Mouse (Mus musculus) forebrain, embryonic 10.5 days (tissue): ENCODE data around the gene Rnf39. TPM values are rescaled to one million over a fixed set of nuclear protein-coding genes. Genes with fewer than 3 reads are reported as not detected.
A peak's percentile ranks its signal among the peaks of the same experiment; 100 is the strongest.

ENCODE experiments used
- DNase-seq: peaks from one replicate; pipeline ENCODE4 v3.0.0-alpha.2; 2017; ENCODE audit warnings: low spot score; ENCODE audit errors: extremely low spot score
- H3K27ac ChIP-seq: fragments of 300-500 bp; sonication (generic); 2 replicates; pipeline ENCODE4 v1.5.1; 2016; ENCODE audit warnings: mild to moderate bottlenecking
- H3K27me3 ChIP-seq: fragments of 300-500 bp; sonication (generic); 2 replicates; pipeline ENCODE4 v1.6.1; 2016; ENCODE audit warnings: mild to moderate bottlenecking; ENCODE audit not compliant: poor library complexity, severe bottlenecking
- H3K36me3 ChIP-seq: fragments of 300-500 bp; sonication (generic); replicated peaks from 2 replicates; pipeline ENCODE4 v1.6.1; 2016; ENCODE audit warnings: mild to moderate bottlenecking, moderate library complexity
- H3K4me1 ChIP-seq: fragments of 300-500 bp; sonication (generic); 2 replicates; pipeline ENCODE4 v1.6.1; 2016
- H3K4me3 ChIP-seq: fragments of 300-500 bp; sonication (generic); 2 replicates; pipeline ENCODE4 v1.5.1; 2016; ENCODE audit warnings: mild to moderate bottlenecking, moderate library complexity
- H3K9me3 ChIP-seq: fragments of 300-500 bp; sonication (generic); 2 replicates; pipeline ENCODE4 v1.6.1; 2016; ENCODE audit warnings: mild to moderate bottlenecking, moderate library complexity
- WGBS: fragments of 180-500 bp; shearing (Covaris S2); methylation state at CpG from one replicate; pipeline ENCODE4 v1.1.7; 2016; 5-methylcytosine and 5-hydroxymethylcytosine counted together
- polyA plus RNA-seq: library from polyadenylated mRNA; unstranded; fragments of >200 nt; fragmentation: Nextera tagmentation; extraction: Ambion mirVana; gene quantifications from 2 replicates; pipeline ENCODE4 v1.2.1, GENCODE M21; 2016

Rnf39 gene
- 0.26 and 0.31 TPM in 2 replicates for polyA plus RNA-seq

DNA sequence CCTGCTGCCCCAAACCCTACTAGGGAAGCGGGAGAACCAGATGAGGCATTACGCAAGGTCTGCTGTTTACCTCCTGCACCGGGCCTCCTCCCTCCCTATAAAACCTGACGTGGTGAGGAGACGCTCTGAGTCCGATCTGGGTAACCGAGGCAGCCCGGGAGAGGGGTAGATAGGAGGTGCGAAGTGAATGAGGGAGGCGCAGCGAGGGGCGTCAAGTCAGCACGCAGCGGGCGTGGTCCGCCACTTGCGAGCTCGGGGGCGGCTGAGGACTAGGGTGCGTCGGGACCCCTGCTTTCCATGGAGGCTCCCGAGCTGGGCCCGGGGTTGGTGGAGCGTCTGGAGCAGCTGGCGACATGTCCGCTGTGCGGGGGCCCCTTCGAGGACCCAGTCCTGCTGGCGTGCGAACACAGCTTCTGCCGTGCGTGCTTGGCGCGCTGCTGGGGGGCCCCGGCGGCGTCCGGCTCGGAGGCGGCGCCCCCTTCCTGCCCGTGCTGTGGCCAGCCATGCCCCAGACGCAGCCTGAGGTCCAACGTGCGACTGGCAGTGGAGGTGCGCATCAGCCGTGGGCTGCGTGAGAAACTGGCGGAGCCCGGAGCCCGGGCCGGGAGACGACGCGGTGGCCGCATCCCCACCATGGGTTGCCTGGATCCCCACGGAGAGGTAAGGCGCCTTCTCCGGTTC is at the start of gene Rnf39:
TSS of gene Rnf39 (plus strand) at position 128 of the 681 bp plus-strand sequence.
- no peak within 1 kb of the TSS for H3K27ac ChIP-seq
- no peaks in the 10 kb centered on the region for H3K9me3 ChIP-seq
- no peak for DNase-seq
- no peaks in the 10 kb centered on the region for H3K36me3 ChIP-seq
- H3K4me3 ChIP-seq: peak within 1 kb of the TSS; percentile 49
- peaks cover 79% of the 10 kb centered on the region for H3K27me3 ChIP-seq
- WGBS: 4% methylated on average over 57 of the region's 59 CpGs
- H3K4me1 ChIP-seq: peaks cover 33% of the 10 kb centered on the region

DNA sequence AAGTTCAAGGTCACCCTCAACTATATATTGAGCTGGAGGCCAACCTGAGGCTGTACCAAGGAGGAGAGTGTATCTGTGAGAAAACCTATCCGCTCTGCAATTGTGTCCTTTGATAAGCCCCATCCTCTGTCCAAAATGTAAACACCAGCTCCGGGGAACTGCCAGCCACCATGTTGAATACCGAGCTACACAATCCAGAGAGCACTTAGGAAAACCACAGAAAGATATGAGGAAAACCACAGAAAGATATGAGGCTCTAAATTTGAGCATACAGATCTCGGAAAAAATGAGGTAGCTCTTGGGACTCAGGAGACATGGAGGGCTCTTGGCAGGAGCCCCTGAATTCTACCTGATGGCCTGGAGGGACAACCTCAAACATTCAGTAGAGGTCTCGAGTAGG is 49.3 kb upstream of the Rnf39 start:
- Histone ChIP-seq H3K27ac (no peak overlapping the region), H3K4me1 (no peaks in the 10 kb centered on the region), H3K27me3 (no peaks in the 10 kb centered on the region), H3K9me3 (no peaks in the 10 kb centered on the region), H3K4me3 (no peak overlapping the region), H3K36me3 (no peaks in the 10 kb centered on the region)
- DNase-seq: no peak
- WGBS: 82% methylated on average over 5 of the region's 5 CpGs

DNA sequence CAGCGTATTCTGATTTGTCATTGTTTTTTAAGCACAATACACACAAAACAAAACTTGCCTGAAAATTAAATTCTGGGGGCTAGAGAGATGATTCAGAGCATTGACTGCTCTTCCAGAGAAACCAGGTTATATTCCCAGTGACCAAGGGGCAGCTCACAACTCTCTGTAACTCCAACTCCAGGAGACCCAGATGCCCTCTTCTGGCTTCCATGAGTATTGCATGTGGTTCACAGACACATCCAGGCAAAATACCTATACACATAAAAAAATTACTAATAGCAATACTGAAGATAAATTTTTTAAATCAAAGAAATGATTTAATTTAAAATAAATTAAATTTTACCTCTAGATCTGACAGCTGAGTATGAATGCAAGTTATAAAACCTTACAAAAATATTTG is 46.1 kb upstream of the Rnf39 start:
- Histone ChIP-seq H3K9me3 (no peaks in the 10 kb centered on the region), H3K27ac (no peak overlapping the region), H3K27me3 (no peaks in the 10 kb centered on the region), H3K4me3 (no peak overlapping the region), H3K4me1 (no peaks in the 10 kb centered on the region), H3K36me3 (no peaks in the 10 kb centered on the region)
- WGBS: 81% methylated on average over 1 of the region's 1 CpGs
- no peak for DNase-seq

DNA sequence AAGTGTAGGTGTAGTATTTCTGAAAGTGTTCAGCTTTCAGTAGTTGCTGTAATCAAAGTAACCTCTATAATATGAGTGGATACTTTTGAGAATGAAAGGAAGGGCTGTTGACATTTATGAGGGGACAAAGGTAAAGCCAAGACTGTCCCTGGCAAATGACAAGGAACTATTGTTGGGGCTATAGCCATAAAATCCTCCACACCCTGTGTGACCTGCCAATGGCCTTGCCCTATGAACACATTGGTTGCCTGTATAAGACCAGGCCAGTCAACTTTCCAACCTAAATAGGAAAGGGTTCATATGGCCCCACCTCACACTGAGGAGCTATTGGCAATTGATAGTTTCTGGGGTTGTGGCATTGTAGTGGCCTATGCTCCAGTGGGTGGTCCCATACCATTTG is 45.7 kb upstream of the Rnf39 start:
- no peaks in the 10 kb centered on the region for H3K9me3 ChIP-seq
- H3K27me3 ChIP-seq: no peaks in the 10 kb centered on the region
- no peak overlapping the region for H3K27ac ChIP-seq
- no peak for DNase-seq
- no peaks in the 10 kb centered on the region for H3K4me1 ChIP-seq
- no peaks in the 10 kb centered on the region for H3K36me3 ChIP-seq
- no peak overlapping the region for H3K4me3 ChIP-seq

DNA sequence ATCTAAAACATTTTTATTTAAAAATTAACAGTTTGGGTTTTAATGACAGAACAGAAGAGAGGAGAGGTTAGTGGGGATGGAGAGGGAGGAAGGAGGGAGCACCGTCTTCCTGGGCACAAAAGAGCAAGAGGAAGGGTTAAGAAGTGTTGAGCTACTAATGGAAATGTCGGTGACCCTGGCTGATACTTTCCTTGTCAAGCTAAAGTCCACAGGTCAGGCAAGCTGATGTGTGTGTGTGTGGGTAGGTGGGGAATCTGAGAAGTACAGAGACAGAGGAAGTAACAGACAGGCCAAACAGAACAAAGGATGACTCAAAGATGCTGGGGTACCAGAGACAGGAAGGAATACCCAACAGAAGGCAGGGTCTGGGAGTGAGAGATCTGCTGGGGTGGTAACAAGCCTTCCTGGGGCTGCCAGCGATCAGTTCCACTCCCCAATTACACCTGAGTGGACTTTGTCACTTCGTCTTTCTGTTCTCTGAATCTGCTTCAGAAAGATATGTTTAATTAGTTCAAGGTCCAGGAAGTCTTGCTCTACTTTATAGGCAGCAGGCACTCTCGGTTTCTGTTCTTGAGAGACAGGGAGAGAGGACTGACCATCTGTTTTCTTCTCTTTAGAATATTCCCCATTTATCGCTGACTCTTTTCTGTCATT is 45.0 kb upstream of the Rnf39 start, which contains the start of gene Trim31:
TSS of gene Trim31 (plus strand) at position 567 of the 654 bp plus-strand sequence.
- Histone ChIP-seq H3K27me3 (no peaks in the 10 kb centered on the region), H3K4me1 (no peaks in the 10 kb centered on the region), H3K27ac (no peak within 1 kb of the TSS), H3K9me3 (no peaks in the 10 kb centered on the region), H3K4me3 (no peak within 1 kb of the TSS), H3K36me3 (no peaks in the 10 kb centered on the region)
- WGBS: 75% methylated on average over 6 of the region's 6 CpGs
- DNase-seq: no peak

DNA sequence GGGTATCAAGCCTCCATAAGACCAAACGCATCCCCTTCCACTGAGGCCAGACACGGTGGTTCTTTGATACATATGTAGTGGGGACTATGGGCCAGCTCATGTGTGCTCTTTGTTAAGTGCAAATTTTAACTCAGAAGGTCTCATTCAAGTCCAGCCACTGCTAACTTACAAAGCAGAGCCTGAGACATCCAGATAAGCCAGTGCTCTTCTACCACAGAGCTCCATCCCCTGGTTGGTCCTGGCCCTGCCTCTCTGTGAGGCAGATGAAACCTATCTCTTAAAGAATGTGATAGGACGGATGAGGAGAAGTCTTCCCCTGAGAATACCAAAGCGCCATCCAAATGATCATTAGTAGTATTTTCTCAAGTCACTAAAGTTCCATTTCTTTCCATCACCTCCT is 43.3 kb upstream of the Rnf39 start:
- Histone ChIP-seq H3K4me3 (no peak overlapping the region), H3K36me3 (no peaks in the 10 kb centered on the region), H3K9me3 (no peaks in the 10 kb centered on the region), H3K27me3 (no peaks in the 10 kb centered on the region), H3K27ac (no peak overlapping the region), H3K4me1 (no peaks in the 10 kb centered on the region)
- no peak for DNase-seq
- WGBS: 83% methylated on average over 4 of the region's 4 CpGs

DNA sequence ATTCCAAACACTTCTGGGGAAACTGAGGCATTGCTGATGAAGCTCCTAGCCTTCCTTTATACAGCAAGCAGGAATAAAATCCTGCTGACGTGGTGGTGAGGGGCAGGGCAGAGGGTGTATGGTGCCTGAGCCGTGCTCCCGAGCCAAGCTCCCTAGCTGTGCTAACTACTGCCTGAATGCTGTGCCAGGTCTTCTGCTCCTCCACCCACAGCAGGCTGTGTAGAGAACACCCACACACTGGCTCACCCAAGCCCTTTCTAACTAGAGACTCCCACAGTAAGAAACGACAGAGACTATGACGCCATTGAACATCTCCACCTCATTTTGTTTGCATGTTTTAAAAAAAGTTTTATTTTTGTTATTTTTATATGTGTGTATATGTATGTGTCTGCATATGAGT is 42.7 kb upstream of the Rnf39 start:
- no peaks in the 10 kb centered on the region for H3K4me1 ChIP-seq
- H3K4me3 ChIP-seq: no peak overlapping the region
- H3K36me3 ChIP-seq: no peaks in the 10 kb centered on the region
- DNase-seq: no peak
- no peaks in the 10 kb centered on the region for H3K27me3 ChIP-seq
- no peak overlapping the region for H3K27ac ChIP-seq
- H3K9me3 ChIP-seq: no peaks in the 10 kb centered on the region
- WGBS: 83% methylated on average over 5 of the region's 5 CpGs

DNA sequence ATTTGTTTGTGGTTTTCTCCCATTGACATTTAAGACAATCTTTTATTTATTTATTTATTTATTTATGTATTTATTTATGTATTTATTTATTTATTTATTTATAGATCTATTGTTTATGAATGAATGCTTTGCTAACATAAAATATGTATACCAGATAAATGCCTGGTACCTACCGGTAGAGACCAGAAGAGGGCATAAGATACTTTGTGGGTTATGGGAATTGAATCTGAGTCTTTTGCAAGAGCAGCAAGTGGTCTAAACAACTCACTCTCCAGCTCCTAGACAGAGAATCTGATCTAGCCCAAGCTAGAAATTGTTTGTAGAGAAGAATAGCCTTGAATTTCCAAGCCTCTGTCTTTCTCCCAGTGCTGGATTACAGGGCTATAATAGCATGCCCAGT is 42.0 kb upstream of the Rnf39 start:
- DNase-seq: no peak
- Histone ChIP-seq H3K9me3 (no peaks in the 10 kb centered on the region), H3K27ac (no peak overlapping the region), H3K36me3 (no peaks in the 10 kb centered on the region), H3K4me1 (no peaks in the 10 kb centered on the region), H3K27me3 (no peaks in the 10 kb centered on the region), H3K4me3 (no peak overlapping the region)
- 51% methylated on average over 1 of the region's 1 CpGs for WGBS

DNA sequence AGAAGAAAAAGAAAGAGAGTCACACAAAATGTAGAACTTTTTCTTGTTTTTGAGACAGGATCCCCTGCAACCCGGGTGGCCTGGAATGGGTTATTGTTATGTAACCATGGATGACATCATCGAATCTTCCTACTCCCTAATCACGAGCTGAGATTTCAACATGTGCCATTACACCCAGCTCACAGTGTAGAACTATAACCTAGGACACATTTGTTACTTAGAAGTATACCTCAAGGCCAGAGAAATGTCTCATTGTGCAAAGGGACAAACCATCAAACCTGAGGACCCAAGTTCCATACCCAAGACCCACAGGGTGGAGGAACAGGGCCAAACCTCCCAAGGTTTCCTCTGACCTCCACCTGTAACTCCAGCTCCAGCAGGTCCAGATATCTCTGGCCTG is 39.1 kb upstream of the Rnf39 start:
- Histone ChIP-seq H3K27me3 (no peaks in the 10 kb centered on the region), H3K4me1 (peaks cover 4% of the 10 kb centered on the region; the same call in 1 of the 2 replicates), H3K36me3 (no peaks in the 10 kb centered on the region), H3K4me3 (no peak overlapping the region), H3K9me3 (no peaks in the 10 kb centered on the region), H3K27ac (no peak overlapping the region)
- WGBS: 81% methylated on average over 3 of the region's 3 CpGs
- no peak for DNase-seq

DNA sequence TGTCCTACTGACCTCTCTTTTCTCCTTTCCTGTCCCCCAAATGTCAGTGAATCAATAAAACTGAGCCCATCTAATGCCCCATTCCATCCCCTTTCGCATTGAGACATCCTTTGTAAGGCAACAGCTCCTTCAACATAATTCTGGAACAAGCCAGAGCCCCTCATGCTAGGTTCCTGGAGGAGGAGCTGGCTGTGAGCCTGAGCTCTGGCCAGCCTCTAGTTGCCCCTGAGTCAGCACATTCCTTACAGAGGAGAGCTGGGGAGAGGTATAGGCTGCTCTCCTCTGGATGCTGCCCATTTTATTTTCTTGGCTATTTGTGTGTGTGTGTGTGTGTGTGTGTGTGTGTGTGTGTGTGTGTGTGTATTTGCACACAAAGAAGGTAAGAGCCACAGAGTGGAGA is 34.5 kb upstream of the Rnf39 start:
- no peak for DNase-seq
- Histone ChIP-seq H3K4me1 (peaks cover 4% of the 10 kb centered on the region; the same call in 1 of the 2 replicates), H3K27me3 (no peaks in the 10 kb centered on the region), H3K27ac (no peak overlapping the region), H3K4me3 (no peak overlapping the region), H3K36me3 (no peaks in the 10 kb centered on the region), H3K9me3 (no peaks in the 10 kb centered on the region)
- WGBS: 65% methylated on average over 1 of the region's 1 CpGs

DNA sequence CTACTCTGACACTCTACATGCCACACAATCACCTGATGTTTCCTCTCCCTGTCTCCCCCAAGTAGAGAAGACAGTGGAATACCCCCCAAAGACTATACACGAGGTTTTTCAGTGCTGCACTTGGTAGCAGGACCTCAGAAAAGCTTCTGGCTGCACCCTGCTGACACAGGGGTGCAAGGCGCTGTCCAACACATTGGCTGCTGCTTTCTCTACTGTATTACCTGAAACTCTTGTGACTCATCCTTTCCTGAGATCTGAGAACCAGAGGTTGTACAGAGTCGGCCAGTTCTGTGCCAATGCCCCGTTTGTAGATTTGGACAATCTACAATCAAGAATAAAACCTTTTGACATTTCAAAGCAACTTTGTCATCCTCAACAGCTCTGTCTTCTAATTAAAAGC is 32.9 kb upstream of the Rnf39 start:
- H3K4me3 ChIP-seq: no peak overlapping the region
- H3K9me3 ChIP-seq: no peaks in the 10 kb centered on the region
- WGBS: 59% methylated on average over 4 of the region's 4 CpGs
- H3K27me3 ChIP-seq: no peaks in the 10 kb centered on the region
- no peak for DNase-seq
- H3K36me3 ChIP-seq: no peaks in the 10 kb centered on the region
- no peak overlapping the region for H3K27ac ChIP-seq
- peaks cover 4% of the 10 kb centered on the region; the same call in 1 of the 2 replicates for H3K4me1 ChIP-seq

DNA sequence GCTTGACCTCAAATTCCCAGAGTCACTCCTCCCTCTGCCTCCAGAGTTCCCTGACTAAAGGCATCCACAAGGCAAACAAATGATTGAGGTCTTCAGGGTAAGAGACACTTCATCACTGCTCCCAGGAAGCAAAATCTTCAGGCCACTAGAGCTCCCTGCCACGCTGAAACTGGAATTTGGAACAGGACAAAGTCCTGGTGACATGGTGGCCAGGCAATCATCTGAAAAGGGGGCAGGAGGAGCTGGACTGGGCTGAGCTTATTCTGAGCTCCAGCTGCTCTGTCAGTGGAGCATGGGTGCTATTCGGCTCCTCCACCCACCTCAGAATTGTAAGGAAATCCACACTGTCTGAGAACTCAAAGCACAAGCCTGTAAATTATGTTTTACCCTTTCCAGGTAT is 30.7 kb upstream of the Rnf39 start:
- Histone ChIP-seq H3K9me3 (no peaks in the 10 kb centered on the region), H3K27ac (no peak overlapping the region), H3K36me3 (no peaks in the 10 kb centered on the region), H3K4me3 (no peak overlapping the region), H3K4me1 (peaks cover 4% of the 10 kb centered on the region; the same call in 1 of the 2 replicates), H3K27me3 (no peaks in the 10 kb centered on the region)
- DNase-seq: no peak
- 67% methylated on average over 2 of the region's 2 CpGs for WGBS

DNA sequence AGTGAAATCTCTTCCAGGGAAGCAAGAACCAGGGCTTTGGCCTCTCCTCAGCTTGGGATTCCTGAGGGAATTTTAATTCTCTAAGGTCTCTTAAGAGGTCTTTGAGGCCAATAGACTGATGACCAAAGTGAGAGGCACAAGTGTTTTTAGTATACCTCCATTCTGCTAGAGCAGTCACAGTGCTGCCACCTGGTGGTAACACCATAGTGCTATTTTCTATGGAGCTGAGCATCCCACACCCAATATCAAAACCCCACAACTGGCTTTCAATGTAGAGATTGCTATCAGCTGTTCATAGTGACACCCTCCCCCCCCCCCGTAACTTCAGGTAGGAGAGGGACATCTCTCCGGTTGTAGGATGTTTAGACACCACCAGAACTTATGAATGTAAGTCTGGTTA is 28.6 kb upstream of the Rnf39 start:
- Histone ChIP-seq H3K9me3 (no peaks in the 10 kb centered on the region), H3K36me3 (no peaks in the 10 kb centered on the region), H3K27me3 (no peaks in the 10 kb centered on the region), H3K4me1 (no peaks in the 10 kb centered on the region), H3K4me3 (no peak overlapping the region), H3K27ac (no peak overlapping the region)
- WGBS: 18% methylated on average over 2 of the region's 2 CpGs
- DNase-seq: peak; percentile 69
